Mouse (Mus musculus): ENCODE results near the gene Nmnat2. TPM values are rescaled to one million over a fixed set of nuclear protein-coding genes. Genes with fewer than 3 reads are reported as not detected.

Gene Nmnat2
- total RNA-seq, 1 experiment from 2014 or later, result 0.38 TPM

- no peak for ATAC-seq (replicated peaks; ENCODE audit: insufficient number of reproducible peaks, low FRiP score, low TSS enrichment, poor library complexity, severe bottlenecking)
Observed at GRCm38 (mm10) chr1:152975144-152975543, 20.4 kb downstream of the Nmnat2 start.

- ATAC-seq (replicated peaks; ENCODE audit: insufficient number of reproducible peaks, low FRiP score, low TSS enrichment, poor library complexity, severe bottlenecking), result no peak
Observed at GRCm38 (mm10) chr1:152978700-152979099, 23.9 kb downstream of the Nmnat2 start.

GRCm38 (mm10) chr1:152983416-152983815 lies 28.6 kb downstream of the Nmnat2 start:
- no peak for ATAC-seq (replicated peaks; ENCODE audit: insufficient number of reproducible peaks, low FRiP score, low TSS enrichment, poor library complexity, severe bottlenecking)

GRCm38 (mm10) chr1:152986981-152987380 lies 32.2 kb downstream of the Nmnat2 start:
- ATAC-seq (replicated peaks; ENCODE audit: insufficient number of reproducible peaks, low FRiP score, low TSS enrichment, poor library complexity, severe bottlenecking), result no peak

- ATAC-seq (replicated peaks; ENCODE audit: insufficient number of reproducible peaks, low FRiP score, low TSS enrichment, poor library complexity, severe bottlenecking), result no peak
Observed at GRCm38 (mm10) chr1:152990067-152990466, 35.3 kb downstream of the Nmnat2 start.

GRCm38 (mm10) chr1:152992271-152993134 lies 37.7 kb downstream of the Nmnat2 start:
- ATAC-seq (replicated peaks; ENCODE audit: insufficient number of reproducible peaks, low FRiP score, low TSS enrichment, poor library complexity, severe bottlenecking), result no peak

GRCm38 (mm10) chr1:152993803-152994202 lies 39.0 kb downstream of the Nmnat2 start:
- ATAC-seq (replicated peaks; ENCODE audit: insufficient number of reproducible peaks, low FRiP score, low TSS enrichment, poor library complexity, severe bottlenecking), result no peak

- no peak for ATAC-seq (replicated peaks; ENCODE audit: insufficient number of reproducible peaks, low FRiP score, low TSS enrichment, poor library complexity, severe bottlenecking)
Observed at GRCm38 (mm10) chr1:152999983-153000382, 45.2 kb downstream of the Nmnat2 start.

- no peak for ATAC-seq (replicated peaks; ENCODE audit: insufficient number of reproducible peaks, low FRiP score, low TSS enrichment, poor library complexity, severe bottlenecking)
Observed at GRCm38 (mm10) chr1:153000486-153001228, 45.9 kb downstream of the Nmnat2 start.

GRCm38 (mm10) chr1:153002295-153003050 lies 47.7 kb downstream of the Nmnat2 start:
- ATAC-seq (replicated peaks; ENCODE audit: insufficient number of reproducible peaks, low FRiP score, low TSS enrichment, poor library complexity, severe bottlenecking), result no peak

- no peak for ATAC-seq (replicated peaks; ENCODE audit: insufficient number of reproducible peaks, low FRiP score, low TSS enrichment, poor library complexity, severe bottlenecking)
Observed at GRCm38 (mm10) chr1:153004472-153004871, 49.7 kb downstream of the Nmnat2 start.

GRCm38 (mm10) chr1:153006054-153006453 lies 51.3 kb downstream of the Nmnat2 start:
- ATAC-seq (replicated peaks; ENCODE audit: insufficient number of reproducible peaks, low FRiP score, low TSS enrichment, poor library complexity, severe bottlenecking), result no peak

- no peak for ATAC-seq (replicated peaks; ENCODE audit: insufficient number of reproducible peaks, low FRiP score, low TSS enrichment, poor library complexity, severe bottlenecking)
Observed at GRCm38 (mm10) chr1:153006761-153007160, 52.0 kb downstream of the Nmnat2 start.

- no peak for ATAC-seq (replicated peaks; ENCODE audit: insufficient number of reproducible peaks, low FRiP score, low TSS enrichment, poor library complexity, severe bottlenecking)
Observed at GRCm38 (mm10) chr1:153007292-153007691, 52.5 kb downstream of the Nmnat2 start.

GRCm38 (mm10) chr1:153007824-153008223 lies 53.0 kb downstream of the Nmnat2 start:
- no peak for ATAC-seq (replicated peaks; ENCODE audit: insufficient number of reproducible peaks, low FRiP score, low TSS enrichment, poor library complexity, severe bottlenecking)

- ATAC-seq (replicated peaks; ENCODE audit: insufficient number of reproducible peaks, low FRiP score, low TSS enrichment, poor library complexity, severe bottlenecking), result no peak
Observed at GRCm38 (mm10) chr1:153009338-153009737, 54.5 kb downstream of the Nmnat2 start.

GRCm38 (mm10) chr1:153010353-153011351 lies 55.9 kb downstream of the Nmnat2 start:
- no peak for ATAC-seq (replicated peaks; ENCODE audit: insufficient number of reproducible peaks, low FRiP score, low TSS enrichment, poor library complexity, severe bottlenecking)

GRCm38 (mm10) chr1:153011544-153011943 lies 56.8 kb downstream of the Nmnat2 start:
- ATAC-seq (replicated peaks; ENCODE audit: insufficient number of reproducible peaks, low FRiP score, low TSS enrichment, poor library complexity, severe bottlenecking), result no peak

All from monocyte, adult 5-6 weeks (primary cell).